Mouse (Mus musculus) embryonic facial prominence, embryonic 10.5 days (tissue): ENCODE results near the gene Tmem116. TPM values are rescaled to one million over a fixed set of nuclear protein-coding genes. Genes with fewer than 3 reads are reported as not detected.

Experiments used
- DNase-seq: peaks from one replicate; pipeline ENCODE4 v3.0.0-alpha.2; 2017; ENCODE audit warnings: low spot score
- H3K27ac ChIP-seq: fragments of 300-500 bp; sonication (generic); replicated peaks from 2 replicates; pipeline ENCODE4 v1.5.1; 2016; ENCODE audit warnings: mild to moderate bottlenecking
- H3K27me3 ChIP-seq: fragments of 300-500 bp; sonication (generic); replicated peaks from 2 replicates; pipeline ENCODE4 v1.6.1; 2016; ENCODE audit warnings: low read depth, mild to moderate bottlenecking; ENCODE audit not compliant: poor library complexity, severe bottlenecking
- H3K36me3 ChIP-seq: fragments of 300-500 bp; sonication (generic); replicated peaks from 2 replicates; pipeline ENCODE4 v1.6.1; 2016; ENCODE audit warnings: mild to moderate bottlenecking, moderate library complexity
- H3K4me1 ChIP-seq: fragments of 300-500 bp; sonication (generic); 2 replicates; pipeline ENCODE4 v1.6.1; 2016
- H3K4me3 ChIP-seq: fragments of 300-500 bp; sonication (generic); 2 replicates; pipeline ENCODE4 v1.5.1; 2016; ENCODE audit warnings: mild to moderate bottlenecking, moderate library complexity
- H3K9me3 ChIP-seq: fragments of 300-500 bp; sonication (generic); 2 replicates; pipeline ENCODE4 v1.6.1; 2016; ENCODE audit warnings: mild to moderate bottlenecking
- WGBS: fragments of 180-500 bp; shearing (Covaris S2); methylation state at CpG from one replicate; pipeline ENCODE4 v1.1.7; 2016; 5-methylcytosine and 5-hydroxymethylcytosine counted together
- polyA plus RNA-seq: library from polyadenylated mRNA; unstranded; fragments of >200 nt; fragmentation: Nextera tagmentation; extraction: Ambion mirVana; gene quantifications from 2 replicates; pipeline ENCODE4 v1.2.1, GENCODE M21; 2016

Gene Tmem116
- polyA plus RNA-seq, 1 experiment from 2014 or later = 0.91 TPM

GRCm38 (mm10) chr5:121525774-121526450 is 74.2 kb downstream of the Tmem116 start:
- Histone ChIP-seq H3K27me3 (no peaks in the 10 kb centered on the region), H3K4me3 (no peak overlapping the region), H3K9me3 (no peaks in the 10 kb centered on the region), H3K36me3 (peaks cover 93% of the 10 kb centered on the region), H3K27ac (no peak overlapping the region), H3K4me1 (no peaks in the 10 kb centered on the region)
- WGBS = 89% methylated on average over 14 of the region's 14 CpGs
- no peak for DNase-seq

- Histone ChIP-seq H3K4me1 (no peaks in the 10 kb centered on the region), H3K9me3 (no peaks in the 10 kb centered on the region), H3K36me3 (peaks cover 93% of the 10 kb centered on the region), H3K27me3 (no peaks in the 10 kb centered on the region), H3K4me3 (no peak overlapping the region), H3K27ac (no peak overlapping the region)
- 93% methylated on average over 7 of the region's 7 CpGs for WGBS
- no peak for DNase-seq
Observed at GRCm38 (mm10) chr5:121526526-121526925, 74.8 kb downstream of the Tmem116 start.

GRCm38 (mm10) chr5:121526961-121527360 is 75.3 kb downstream of the Tmem116 start:
- WGBS = 84% methylated on average over 8 of the region's 8 CpGs
- Histone ChIP-seq H3K4me3 (no peak overlapping the region), H3K36me3 (peaks cover 93% of the 10 kb centered on the region)

GRCm38 (mm10) chr5:121534521-121534920 is 82.8 kb downstream of the Tmem116 start:
- Histone ChIP-seq H3K4me3 (no peak overlapping the region), H3K9me3 (no peaks in the 10 kb centered on the region), H3K36me3 (peaks cover 98% of the 10 kb centered on the region), H3K27me3 (no peaks in the 10 kb centered on the region), H3K4me1 (no peaks in the 10 kb centered on the region), H3K27ac (no peak overlapping the region)
- WGBS = 92% methylated on average over 5 of the region's 5 CpGs
- DNase-seq = peak; percentile 25

More at GRCm38 (mm10) chr5:121526961-121527360, 75.3 kb downstream of the Tmem116 start:
- no peaks in the 10 kb centered on the region for H3K4me1 ChIP-seq
- no peaks in the 10 kb centered on the region for H3K9me3 ChIP-seq
- no peak for DNase-seq
- no peak overlapping the region for H3K27ac ChIP-seq
- H3K27me3 ChIP-seq = no peaks in the 10 kb centered on the region

GRCm38 (mm10) chr5:121535116-121535515 is 83.4 kb downstream of the Tmem116 start:
- H3K4me1 ChIP-seq = no peaks in the 10 kb centered on the region
- no peak overlapping the region for H3K27ac ChIP-seq
- 91% methylated on average over 3 of the region's 3 CpGs for WGBS
- H3K4me3 ChIP-seq = no peak overlapping the region
- H3K9me3 ChIP-seq = no peaks in the 10 kb centered on the region
- H3K27me3 ChIP-seq = no peaks in the 10 kb centered on the region
- DNase-seq = no peak
- H3K36me3 ChIP-seq = peaks cover 97% of the 10 kb centered on the region

- Histone ChIP-seq H3K9me3 (no peaks in the 10 kb centered on the region), H3K27me3 (no peaks in the 10 kb centered on the region), H3K4me1 (no peaks in the 10 kb centered on the region), H3K4me3 (no peak overlapping the region), H3K27ac (no peak overlapping the region), H3K36me3 (peaks cover 85% of the 10 kb centered on the region)
- 82% methylated on average over 7 of the region's 7 CpGs for WGBS
- DNase-seq = no peak
Observed at GRCm38 (mm10) chr5:121536921-121537555, 85.3 kb downstream of the Tmem116 start.

GRCm38 (mm10) chr5:121537588-121537987 is 85.9 kb downstream of the Tmem116 start:
- DNase-seq = no peak
- no peak overlapping the region for H3K27ac ChIP-seq
- H3K9me3 ChIP-seq = no peaks in the 10 kb centered on the region
- no peak overlapping the region for H3K4me3 ChIP-seq
- H3K27me3 ChIP-seq = no peaks in the 10 kb centered on the region
- peaks cover 5% of the 10 kb centered on the region; the same call in 1 of the 2 replicates for H3K4me1 ChIP-seq
- H3K36me3 ChIP-seq = peaks cover 79% of the 10 kb centered on the region
- WGBS = 83% methylated on average over 2 of the region's 2 CpGs

GRCm38 (mm10) chr5:121540066-121540465 is 88.4 kb downstream of the Tmem116 start:
- Histone ChIP-seq H3K9me3 (no peaks in the 10 kb centered on the region), H3K36me3 (peaks cover 56% of the 10 kb centered on the region), H3K27ac (no peak overlapping the region), H3K4me1 (peaks cover 22% of the 10 kb centered on the region), H3K4me3 (no peak overlapping the region), H3K27me3 (no peaks in the 10 kb centered on the region)
- 92% methylated on average over 5 of the region's 5 CpGs for WGBS
- DNase-seq = no peak

- Histone ChIP-seq H3K36me3 (peaks cover 45% of the 10 kb centered on the region), H3K27me3 (no peaks in the 10 kb centered on the region), H3K9me3 (no peaks in the 10 kb centered on the region), H3K4me1 (peaks cover 22% of the 10 kb centered on the region), H3K27ac (no peak overlapping the region), H3K4me3 (no peak overlapping the region)
- whole genome bisulfite sequencing = 91% methylated on average over 7 of the region's 7 CpGs
- no peak for DNase-seq
Observed at GRCm38 (mm10) chr5:121541235-121541634, 89.5 kb downstream of the Tmem116 start.

GRCm38 (mm10) chr5:121543370-121543769 is 91.7 kb downstream of the Tmem116 start:
- 81% methylated on average over 3 of the region's 3 CpGs for WGBS
- H3K4me3 ChIP-seq = no peak overlapping the region
- H3K27ac ChIP-seq = no peak overlapping the region
- H3K9me3 ChIP-seq = no peaks in the 10 kb centered on the region
- no peaks in the 10 kb centered on the region for H3K27me3 ChIP-seq
- no peak for DNase-seq
- H3K4me1 ChIP-seq = peaks cover 28% of the 10 kb centered on the region
- H3K36me3 ChIP-seq = peaks cover 23% of the 10 kb centered on the region

GRCm38 (mm10) chr5:121544910-121545792 is 93.5 kb downstream of the Tmem116 start, which contains the start of the genes Adam1a and Gm42878:
TSS of gene Adam1a (minus strand) at chr5:121545482.
TSS of gene Gm42878 (minus strand) at chr5:121545482.
- WGBS = 3% methylated on average over 96 of the region's 97 CpGs
- peaks cover 6% of the 10 kb centered on the region; the same call in 1 of the 2 replicates for H3K36me3 ChIP-seq
- H3K4me1 ChIP-seq = peaks cover 28% of the 10 kb centered on the region
- no peaks in the 10 kb centered on the region for H3K9me3 ChIP-seq
- peak within 1 kb of the TSS; percentile 99 for H3K27ac ChIP-seq
- H3K27me3 ChIP-seq = no peaks in the 10 kb centered on the region
- peak; percentile 61 for DNase-seq
- peak within 1 kb of the TSS; percentile 92 for H3K4me3 ChIP-seq

GRCm38 (mm10) chr5:121545793-121546529 is 94.3 kb downstream of the Tmem116 start, which contains the start of gene Mapkapk5:
TSS of gene Mapkapk5 (minus strand) at chr5:121545905.
- Histone ChIP-seq H3K4me1 (peaks cover 28% of the 10 kb centered on the region), H3K36me3 (0 out of 2 replicates have a peak, but pooled peaks cover 1% of the 10 kb centered on the region), H3K27me3 (no peaks in the 10 kb centered on the region), H3K4me3 (peak within 1 kb of the TSS; percentile 92), H3K27ac (peak within 1 kb of the TSS; percentile 99), H3K9me3 (no peaks in the 10 kb centered on the region)
- peak; percentile 98 for DNase-seq
- WGBS = 2% methylated on average over 55 of the region's 55 CpGs
